Comparison of ENCODE assay signal across 8 mouse cellular contexts in genomic region chr11:73137591-73138501, GRCm38 (mm10). TPM values are rescaled to one million over a fixed set of nuclear protein-coding genes. Genes with fewer than 3 reads are reported as not detected.
A peak's percentile ranks its signal among the peaks of the same experiment; 100 is the strongest.
DNase-seq lines count a peak whose midpoint lies in the region; ATAC-seq and TF ChIP-seq lines count a peak whose summit lies in the region.

TSS of gene Haspin (minus strand) at chr11:73138294.

- peak within 1 kb of the TSS; percentile 87 for H3K4me2 ChIP-seq in forebrain, embryonic 16.5 days (ENCODE audit: low read length)
- H3K4me2 ChIP-seq in lung, embryonic 15.5 days, result peak within 1 kb of the TSS; percentile 69

- peaks cover 1 to 19% of the 10 kb centered on the region in 2 experiments; a peak in 2 of 4 replicates for H3K4me1 ChIP-seq in ES-E14 (ENCODE audit: control insufficient read depth in 2 of 2, insufficient read depth in 2 of 2, low read length in 2 of 2, poor library complexity in 1 of 2)
- peaks cover 12% of the 10 kb centered on the region for H3K4me1 ChIP-seq in forebrain, embryonic 16.5 days (replicated peaks; ENCODE audit: control insufficient read depth, insufficient read depth, low read length)
- peaks cover 38% of the 10 kb centered on the region for H3K4me1 ChIP-seq in lung, embryonic 15.5 days

- in situ Hi-C loops in ES-E14 (cut with MboI; ENCODE audit: low sequenced_read_pairs in 2 of 2, unreplicated experiment in 2 of 2), result no loop called here

- peak; percentile 98 for ATAC-seq in forebrain, embryonic 16.5 days
- ATAC-seq in lung, embryonic 15.5 days (ENCODE audit: borderline replicate concordance, extremely low read depth, low FRiP score, low TSS enrichment), result peak; percentile 96

- H3K9me3 ChIP-seq in ES-E14 (ENCODE audit: control insufficient read depth, insufficient read depth, low read depth, low read length), result no peaks in the 10 kb centered on the region
- H3K9me3 ChIP-seq in forebrain, embryonic 16.5 days (ENCODE audit: control insufficient read depth, low read length), result no peaks in the 10 kb centered on the region
- no peaks in the 10 kb centered on the region for H3K9me3 ChIP-seq in lung, embryonic 15.5 days

- H3K9ac ChIP-seq in ES-E14 (ENCODE audit: insufficient read depth, low read depth, low read length, poor library complexity, severe bottlenecking), result peak within 1 kb of the TSS; percentile 98
- peak within 1 kb of the TSS; percentile 71 for H3K9ac ChIP-seq in forebrain, embryonic 16.5 days (replicated peaks; ENCODE audit: low read depth, low read length)
- H3K9ac ChIP-seq in lung, embryonic 15.5 days, result peak within 1 kb of the TSS; percentile 74

- no peaks in the 10 kb centered on the region for H3K27me3 ChIP-seq in forebrain, embryonic 16.5 days (replicated peaks; ENCODE audit: control insufficient read depth, insufficient read depth, low read length)
- no peaks in the 10 kb centered on the region for H3K27me3 ChIP-seq in lung, embryonic 15.5 days

- peak within 1 kb of the TSS; percentile 78 to 97 for H3K4me3 ChIP-seq in ES-E14 (ENCODE audit: insufficient read depth in 1 of 2, low read depth in 1 of 2, low read length in 2 of 2, poor library complexity in 1 of 2, severe bottlenecking in 1 of 2)
- peak within 1 kb of the TSS; percentile 79 for H3K4me3 ChIP-seq in forebrain, embryonic 16.5 days (replicated peaks; ENCODE audit: low read length)
- peak within 1 kb of the TSS; percentile 81 for H3K4me3 ChIP-seq in lung, embryonic 15.5 days

- no peak within 1 kb of the TSS for H3K27ac ChIP-seq in ES-E14 (ENCODE audit: insufficient read depth, low read depth, low read length, poor library complexity, severe bottlenecking)
- no peak within 1 kb of the TSS for H3K27ac ChIP-seq in forebrain, embryonic 16.5 days (ENCODE audit: low read length)
- peak within 1 kb of the TSS; percentile 16; the same call in 1 of the 2 replicates for H3K27ac ChIP-seq in lung, embryonic 15.5 days

- WGBS in forebrain, embryonic 16.5 days, result under 1% methylated on average over 84 of the region's 84 CpGs
- WGBS in lung, embryonic 15.5 days, result under 1% methylated on average over 81 of the region's 84 CpGs

- H3K36me3 ChIP-seq in ES-E14 (ENCODE audit: control insufficient read depth, insufficient read depth, low read length, poor library complexity, severe bottlenecking), result peaks cover 13% of the 10 kb centered on the region
- H3K36me3 ChIP-seq in forebrain, embryonic 16.5 days (ENCODE audit: control insufficient read depth, insufficient read depth), result no peaks in the 10 kb centered on the region
- peaks cover 7% of the 10 kb centered on the region; the same call in 1 of the 2 replicates for H3K36me3 ChIP-seq in lung, embryonic 15.5 days

- peak; percentile 86 for DNase-seq in ES-E14 (ENCODE audit: low read depth, low spot score)
- DNase-seq in cerebellum, adult 11-12 months, result peak; percentile 76
- DNase-seq in heart, postnatal 4 days, result peak; percentile 96
- DNase-seq in layer of hippocampus, adult 8-10 months (ENCODE audit: low spot score in 2 of 2), result peak; percentile 81 to 83
- peak; percentile 75 for DNase-seq in ovary, adult 18-20 months (ENCODE audit: low spot score)
- DNase-seq in thymus, postnatal 0 days (ENCODE audit: low spot score), result peak; percentile 94

TF ChIP-seq in ES-E14, 5 proteins besides CTCF, POLR2A, EP300 and RAD21:
- TF ChIP-seq CHD2 (IDR thresholded peaks at IDR 0.05; ENCODE audit: low read depth, low read length), result peak; percentile 99
- peak; percentile 78 for TF ChIP-seq MAFK (IDR thresholded peaks at IDR 0.05; ENCODE audit: insufficient read depth, low read depth, low read length)
- peak; percentile 81 for TF ChIP-seq HCFC1 (IDR thresholded peaks at IDR 0.05; ENCODE audit: borderline replicate concordance, insufficient read depth, low read length)
- TF ChIP-seq ZNF384 (IDR thresholded peaks at IDR 0.05; ENCODE audit: low read depth, low read length), result no peak
- TF ChIP-seq ZC3H11A (IDR thresholded peaks at IDR 0.05; ENCODE audit: borderline replicate concordance, low read depth, low read length), result no peak
TF ChIP-seq in ES-E14: peak in this region for 3.

RNA-seq across cellular contexts. Expression of gene Haspin, which starts in this region (rescaled TPM):
- total RNA-seq in ES-E14 (2012; rRNA removed), result 19.7 and 25.5 TPM in 2 replicates
- 5.8 and 6.3 TPM in 2 replicates for polyA plus RNA-seq in forebrain, embryonic 16.5 days (2015; fragmentation: Nextera tagmentation; extraction: Ambion mirVana)
- total RNA-seq in heart, postnatal 4 days (2021), result 1 to 10 TPM; 6.0 to 7.1 TPM
- under 1 TPM in 3 of 4 experiments, not detected in 1; 0.19 to 0.48 (median 0.25) TPM for total RNA-seq in layer of hippocampus, adult 8-10 months (2022)
- polyA plus RNA-seq in lung, embryonic 15.5 days (2015; fragmentation: Nextera tagmentation; extraction: Ambion mirVana), result 20.7 and 21.0 TPM in 2 replicates
- polyA plus RNA-seq in thymus, postnatal 0 days (2015; fragmentation: Nextera tagmentation; extraction: Ambion mirVana), result 19.7 and 22.0 TPM in 2 replicates

Comparison
In these comparisons a context has a peak if more than half of its experiments do, and no peak if none do; other contexts are left out.
1. RNA of gene Haspin (total RNA-seq): 19.7 to 25.5 TPM in ES-E14 and 6.0 to 7.1 TPM in heart, postnatal 4 days; 0.19 to 0.48 TPM in layer of hippocampus, adult 8-10 months; every median in the first group is over 4 times any median in the second.
2. Peak in DNase-seq in layer of hippocampus, adult 8-10 months; RNA of the gene not detected or under 1 TPM.
3. Peak in every context shown above with its lines, with median percentiles within 50 percentile points of each other: DNase-seq, H3K4me3 ChIP-seq and H3K9ac ChIP-seq.